Mouse (Mus musculus) ES-Bruce4 (cell line): Measurements from ENCODE around the gene E2f4.

Source experiments
- CTCF ChIP-seq: IDR thresholded peaks from one replicate; pipeline ENCODE4 v1.8.1; 2011; ENCODE audit warnings: low read depth, low read length
- EP300 ChIP-seq: IDR thresholded peaks from 2 replicates; pipeline ENCODE4 v1.6.1; 2011; ENCODE audit warnings: low read depth, low read length; ENCODE audit not compliant: insufficient read depth
- POLR2A ChIP-seq: IDR thresholded peaks from one replicate; pipeline ENCODE4 v1.8.1; 2011; ENCODE audit warnings: low read length; ENCODE audit not compliant: insufficient read depth

DNA sequence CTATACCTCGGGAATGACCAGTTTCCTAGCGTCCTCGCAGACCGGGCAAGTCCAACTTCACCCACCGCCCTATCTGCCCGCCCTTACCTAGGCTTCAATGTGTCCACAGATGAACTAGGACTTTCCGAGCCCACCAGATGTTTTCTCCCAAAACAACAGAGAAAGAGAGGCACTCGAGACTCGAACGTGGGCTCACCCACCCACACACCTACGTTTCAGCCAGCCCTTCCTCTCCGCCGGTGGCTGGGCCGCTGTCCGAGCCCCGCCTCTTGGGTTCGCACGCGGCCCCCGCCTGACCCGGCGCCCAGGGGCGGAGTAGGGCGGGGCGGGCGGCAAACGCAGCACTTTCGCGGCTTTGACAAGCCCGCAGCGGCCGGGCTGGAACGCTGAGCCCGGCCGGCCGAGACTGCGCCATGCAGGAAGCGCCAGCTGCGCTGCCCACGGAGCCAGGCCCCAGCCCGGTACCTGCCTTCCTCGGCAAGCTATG, 28.0 kb upstream of the E2f4 start, which contains the start of gene Hsf4:
- TF ChIP-seq CTCF (no peak), POLR2A (peak; percentile 29), EP300 (no peak)
